Mouse (Mus musculus) lung, postnatal 36 days (tissue): ENCODE results near the gene Fam180a.

Experiments
- DNase-seq: peaks from one replicate; pipeline ENCODE4 v3.0.0; 2022; ENCODE audit warnings: mixed read lengths

Gene Fam180a

DNA sequence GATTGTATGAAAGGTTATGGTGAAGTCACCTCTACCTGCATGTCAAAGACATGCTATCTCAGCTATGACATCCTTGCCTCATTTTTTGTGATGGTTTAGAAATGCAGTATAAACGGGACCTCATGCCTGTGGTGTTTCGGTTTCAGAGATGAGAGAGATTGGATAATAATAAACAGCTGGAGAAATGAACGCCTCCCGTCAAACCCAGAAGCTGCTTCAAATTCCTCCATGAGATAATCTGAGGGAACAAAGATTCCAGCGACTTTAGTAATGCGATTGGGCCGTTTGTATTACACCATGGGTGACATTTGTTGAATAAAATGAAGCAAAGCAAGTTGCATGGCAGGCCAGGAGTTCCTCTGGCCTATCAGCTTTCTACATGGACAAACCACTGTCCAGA is 16.5 kb downstream of the Fam180a start:
- peak; percentile 10 for DNase-seq

- peak; percentile 8 for DNase-seq
These were observed 17.9 kb downstream of the Fam180a start, which contains the start of gene Slc13a4 for GRCm38 (mm10) chr6:35308037-35308436. Gene Slc13a4, minus strand, starts transcription at chr6:35308131.

- DNase-seq: no peak
These were observed 18.8 kb downstream of the Fam180a start for GRCm38 (mm10) chr6:35307136-35307535.

DNA sequence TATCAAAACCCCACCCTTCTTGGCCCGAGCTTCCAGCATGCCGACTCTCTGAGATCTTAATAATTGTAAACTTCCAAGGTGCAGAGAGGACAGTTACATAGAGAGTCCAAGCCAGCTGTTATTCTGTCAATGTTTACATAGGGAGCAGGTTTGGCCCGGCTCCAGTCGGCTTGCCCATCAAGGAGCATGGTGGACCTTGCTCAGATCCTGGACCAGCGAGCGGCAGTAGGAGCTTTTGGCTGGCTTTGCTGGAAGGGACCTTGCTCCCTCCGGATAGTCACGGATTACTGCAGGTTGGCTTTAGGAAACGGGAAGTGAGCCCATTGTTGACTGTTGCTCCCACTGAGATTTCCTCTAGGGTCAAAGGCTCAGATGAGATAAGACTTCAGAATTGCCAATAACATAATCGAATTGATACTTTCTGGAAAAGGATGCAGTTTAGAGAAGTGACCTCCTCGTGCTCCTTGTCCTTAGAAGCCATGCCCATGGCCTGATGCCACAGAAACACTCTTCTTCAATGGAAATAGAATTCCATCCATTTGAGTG is 22.5 kb downstream of the Fam180a start:
- DNase-seq: no peak

GRCm38 (mm10) chr6:35302581-35302980 is 23.4 kb downstream of the Fam180a start:
- no peak for DNase-seq

DNA sequence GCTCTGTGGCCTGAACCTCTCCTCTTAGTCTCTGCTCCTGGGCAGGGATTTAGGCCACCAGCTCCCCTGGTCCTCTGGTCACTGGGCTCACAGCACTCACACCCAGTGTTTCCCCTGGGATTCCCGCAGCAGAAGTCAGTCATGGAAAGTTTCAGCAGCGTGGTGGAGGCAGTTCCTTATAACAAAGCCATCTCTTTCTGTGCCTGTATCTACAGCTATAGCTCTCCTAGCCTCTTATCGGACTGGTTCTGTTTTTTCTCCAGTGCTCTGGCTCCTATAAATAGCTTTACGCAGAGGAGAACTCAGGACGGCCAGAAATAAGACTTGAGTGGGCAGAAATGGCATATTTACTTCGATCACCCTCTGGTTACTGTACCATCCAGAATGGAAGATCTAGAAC is 27.6 kb downstream of the Fam180a start:
- no peak for DNase-seq

DNA sequence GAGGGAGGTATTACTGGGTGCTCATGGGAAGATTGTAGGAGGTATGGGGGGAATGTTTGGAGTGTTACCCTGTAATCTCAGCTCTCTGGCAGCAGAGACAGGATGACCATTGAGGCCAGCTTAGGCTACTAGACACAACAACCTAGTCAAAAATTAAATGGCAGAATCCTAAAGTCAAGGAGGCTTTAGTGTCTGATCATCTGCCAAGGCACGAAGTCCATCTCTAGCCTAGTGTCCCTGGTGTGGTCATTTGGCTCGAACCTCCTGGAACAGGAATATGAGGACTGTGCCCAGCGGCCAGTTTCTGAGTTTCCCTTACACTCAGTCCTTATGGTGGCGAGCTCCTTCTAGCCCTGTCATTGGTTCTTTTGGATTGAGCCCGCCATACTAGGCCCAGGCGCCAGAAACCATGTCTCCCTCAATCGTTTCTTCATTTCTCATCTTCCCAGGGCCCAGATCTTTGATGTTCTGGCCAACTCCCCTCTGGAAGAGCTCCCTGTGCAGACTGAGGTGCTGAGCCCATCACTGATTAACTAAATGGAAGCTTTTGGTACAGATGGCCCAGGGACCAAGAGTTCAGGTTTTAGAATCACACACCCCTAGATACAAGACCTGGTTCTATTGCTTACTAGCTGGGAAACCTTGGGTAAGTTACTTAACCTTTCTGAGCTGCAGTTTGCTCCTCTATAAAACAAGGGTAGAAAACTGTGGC is 28.3 kb downstream of the Fam180a start:
- no peak for DNase-seq

GRCm38 (mm10) chr6:35297001-35297400 is 28.9 kb downstream of the Fam180a start:
- peak; percentile 12 for DNase-seq

DNA sequence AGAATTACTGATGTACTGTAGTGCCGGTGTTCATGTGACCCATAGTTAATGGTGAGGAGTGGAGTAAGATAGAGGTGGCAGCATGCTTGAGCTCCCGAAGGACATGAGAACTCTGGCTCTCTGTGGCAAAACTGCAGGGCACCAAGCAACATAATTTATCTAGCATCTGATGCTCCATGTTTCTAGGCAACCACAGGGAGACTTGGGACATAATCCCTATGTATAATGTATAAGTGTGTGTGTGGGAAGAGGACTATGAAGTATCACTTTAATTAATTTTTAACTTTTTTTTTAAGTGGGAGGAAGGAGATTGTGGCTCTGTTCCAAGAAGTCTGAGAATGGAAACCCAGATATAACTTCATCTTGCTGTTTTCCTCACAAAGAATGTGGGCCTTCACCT is 31.0 kb downstream of the Fam180a start:
- DNase-seq: no peak

DNA sequence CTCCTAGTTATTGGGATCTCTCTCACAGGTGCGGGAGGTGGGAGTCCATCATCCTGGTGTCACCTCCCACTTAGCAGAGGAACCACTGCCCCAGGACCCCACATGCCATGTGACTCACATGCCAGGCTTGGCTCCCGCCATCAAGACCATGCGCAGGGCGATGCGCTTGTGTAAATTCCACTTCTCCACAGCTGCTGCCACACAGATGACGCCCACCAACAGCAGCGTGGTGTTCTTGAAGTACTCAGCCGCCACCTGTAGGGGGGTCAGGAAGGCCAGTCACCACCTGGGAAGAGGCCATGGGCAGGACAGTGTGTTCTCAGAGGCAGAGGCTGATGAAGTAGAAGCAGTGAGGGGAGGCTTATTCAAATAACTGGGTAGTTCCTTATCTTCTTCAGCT is 36.3 kb downstream of the Fam180a start:
- no peak for DNase-seq

DNA sequence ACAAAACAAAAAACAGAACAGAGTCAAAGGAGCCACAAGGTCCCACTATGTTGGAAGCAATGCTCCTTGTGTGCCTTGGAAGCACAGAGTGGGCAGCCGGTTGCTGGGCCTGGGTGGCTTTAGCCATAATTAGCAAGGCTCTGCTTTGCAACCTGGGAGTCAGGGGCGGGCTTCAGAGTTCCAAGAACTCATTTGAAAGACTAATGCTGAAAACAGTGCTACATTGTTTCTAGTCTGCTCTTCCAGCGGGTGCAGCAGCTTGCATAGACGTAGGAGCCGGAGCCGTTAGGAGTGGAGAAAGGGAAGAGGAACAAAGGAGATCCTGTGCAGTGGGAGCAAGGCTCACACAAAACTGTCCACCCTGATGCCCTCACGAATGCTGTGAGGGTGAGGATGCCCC is 37.0 kb downstream of the Fam180a start:
- no peak for DNase-seq

GRCm38 (mm10) chr6:35288114-35288761 is 37.7 kb downstream of the Fam180a start:
- peak; percentile 16 for DNase-seq

DNA sequence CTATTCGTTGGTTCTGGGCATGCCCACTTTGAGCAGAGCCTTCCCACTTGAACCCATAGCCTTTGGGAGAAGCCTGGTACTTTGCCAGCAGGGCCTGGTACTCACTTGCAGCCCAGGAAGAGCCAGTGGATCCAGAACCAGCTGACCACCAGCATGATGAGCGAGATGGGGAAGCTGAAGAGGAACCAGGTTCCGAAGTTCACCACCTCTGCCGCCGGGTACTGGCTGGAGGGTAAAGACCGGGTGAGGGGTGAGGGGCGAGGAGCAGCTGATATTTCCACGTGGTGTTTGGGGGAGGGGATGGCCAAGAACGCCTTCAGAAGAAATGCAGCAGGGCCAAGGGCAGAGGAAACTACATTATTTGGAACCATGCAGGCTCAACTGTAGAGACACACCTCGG is 46.6 kb downstream of the Fam180a start:
- no peak for DNase-seq

DNA sequence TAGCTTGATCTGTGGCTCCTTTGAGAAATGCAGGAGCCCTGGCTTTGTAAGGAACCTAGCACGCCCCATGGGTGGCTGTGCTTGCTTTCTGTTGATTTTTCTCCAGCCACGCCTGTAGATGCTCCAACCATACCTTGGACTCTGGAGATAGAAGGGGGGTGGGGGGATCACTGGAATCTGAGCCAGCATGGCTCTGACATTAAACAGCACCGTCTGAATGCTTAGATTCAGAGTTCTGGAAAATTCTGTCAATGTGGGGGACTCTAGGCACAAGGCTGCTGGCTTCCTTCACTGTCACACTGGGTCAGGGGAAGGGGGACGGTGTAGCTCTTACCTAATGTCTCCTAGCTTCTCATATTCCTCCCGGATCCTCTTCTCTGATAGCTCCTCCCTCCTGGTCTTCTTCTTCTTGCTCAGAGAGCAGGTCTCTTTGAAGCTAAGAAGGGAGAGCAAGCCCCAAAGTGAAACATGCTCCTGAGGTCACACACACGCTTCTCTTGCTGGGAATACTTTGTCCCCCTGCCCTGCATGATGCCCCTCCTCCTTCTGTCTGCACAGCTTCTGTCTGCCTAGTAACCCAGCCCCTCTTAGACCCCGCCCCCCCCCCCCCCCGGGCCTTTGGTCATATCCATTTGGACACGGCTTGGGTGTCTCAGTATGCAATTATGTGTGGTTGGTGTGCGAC is 47.9 kb downstream of the Fam180a start:
- no peak for DNase-seq

GRCm38 (mm10) chr6:35273391-35274082 is 52.4 kb downstream of the Fam180a start:
- DNase-seq: no peak

GRCm38 (mm10) chr6:35271868-35272765 is 53.8 kb downstream of the Fam180a start:
- no peak for DNase-seq

DNA sequence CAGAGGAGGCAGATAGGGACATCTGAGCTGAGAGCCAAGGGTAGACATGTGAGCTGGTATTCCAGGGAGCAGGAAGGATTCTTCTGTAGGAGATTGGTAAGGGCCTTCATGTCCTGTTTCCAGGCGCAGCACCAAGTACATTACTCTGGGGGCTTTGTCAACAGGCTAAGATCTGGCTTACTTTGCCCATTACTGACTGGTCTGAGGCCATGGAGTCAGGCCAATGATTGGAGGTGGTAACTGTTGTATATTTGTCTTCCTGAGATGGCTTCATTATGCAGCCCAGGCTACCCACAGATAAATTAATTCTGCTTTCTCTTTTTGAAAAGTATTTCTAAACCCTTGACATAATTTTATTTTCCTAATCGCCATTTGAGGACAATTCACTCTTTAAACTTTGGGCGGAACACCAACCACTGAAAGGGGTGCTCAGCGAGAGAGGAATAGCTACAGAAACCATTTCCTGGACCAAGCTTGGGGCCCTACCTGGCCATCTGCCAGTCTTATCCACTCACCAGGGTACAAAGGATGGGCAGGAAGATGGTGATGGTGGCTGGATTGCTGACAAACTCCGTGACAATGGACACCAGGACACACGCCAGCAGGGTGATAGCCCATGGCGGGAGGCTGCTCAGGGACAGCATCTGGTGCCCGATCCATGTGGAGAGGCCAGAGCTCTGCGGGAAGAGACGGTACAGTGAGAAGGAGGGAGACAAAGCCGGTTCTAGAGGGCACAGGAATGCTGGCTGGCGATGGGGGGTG is 54.7 kb downstream of the Fam180a start:
- DNase-seq: peak; percentile 28

DNA sequence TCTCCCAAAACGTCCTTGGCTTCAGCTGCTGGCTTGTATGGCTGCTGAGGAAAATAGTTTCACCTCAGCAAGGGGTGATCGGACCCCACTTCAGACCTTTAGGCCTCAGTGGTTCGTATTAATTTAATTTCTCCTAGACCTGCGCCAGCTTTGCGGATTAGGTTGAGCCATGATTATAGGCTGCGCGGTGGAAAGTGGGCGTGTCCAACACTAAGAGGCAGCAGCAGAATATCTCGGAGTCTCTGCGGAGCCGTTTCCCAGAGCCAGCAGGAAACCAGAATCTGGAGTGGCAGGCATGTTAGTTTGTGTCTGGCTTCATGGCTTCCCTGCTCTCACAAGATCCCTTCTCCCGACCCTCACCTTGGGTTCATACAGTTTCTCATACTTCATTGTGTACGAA is 56.3 kb downstream of the Fam180a start:
- DNase-seq: no peak

- DNase-seq: no peak
These were observed 57.2 kb downstream of the Fam180a start for GRCm38 (mm10) chr6:35268711-35269110.

- DNase-seq: no peak
These were observed 60.2 kb downstream of the Fam180a start for GRCm38 (mm10) chr6:35265580-35266278.
